Mouse (Mus musculus) mesoderm, embryonic 11.5 days (tissue): ENCODE measurements around the gene D5Ertd577e.
"Not testable (repeated sequence)": the region's sequence is repeated elsewhere in the genome, so short reads cannot be mapped to it uniquely, and the experiment has no call there.

Experiments
- DNase-seq: peaks from one replicate; pipeline ENCODE4 v3.0.0-alpha.2; 2012; ENCODE audit warnings: low read depth, low spot score

D5Ertd577e gene

DNA sequence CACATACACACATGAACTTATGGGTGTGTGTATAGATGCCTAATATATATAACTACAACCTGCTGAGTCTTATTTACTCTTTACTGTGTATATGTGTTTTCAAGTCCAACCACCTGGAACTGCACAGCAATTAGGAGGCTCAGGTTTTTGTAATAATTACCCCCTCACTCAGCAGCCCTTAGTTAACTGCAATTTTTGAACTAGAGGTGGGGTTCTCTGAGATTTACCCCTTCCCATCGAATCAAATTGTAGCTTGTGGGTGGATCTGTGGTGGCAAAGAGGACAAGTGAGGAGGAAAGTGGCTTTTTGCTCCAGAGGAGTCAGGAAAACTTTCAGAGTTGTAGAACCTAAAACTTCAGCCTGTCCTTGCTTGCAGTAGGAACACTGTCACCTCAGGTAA lies at the start of gene D5Ertd577e:
TSS of gene D5Ertd577e (plus strand) at position 301 of the 400 bp plus-strand sequence.
- not testable (repeated sequence) for DNase-seq

- DNase-seq: not testable (repeated sequence)
Measured at GRCm38 (mm10) chr5:95510458-95510857, 53.9 kb downstream of the D5Ertd577e start, which contains the start of gene Gm3286. Gene Gm3286, plus strand, starts transcription at chr5:95510758.
